Mouse (Mus musculus) liver, adult 2 months (tissue): ENCODE measurements around the gene Adamtsl1.

ENCODE experiments used
- CTCF ChIP-seq: fragments of 200-500 bp; IDR thresholded peaks from 2 replicates; pipeline ENCODE4 v1.5.1; 2011; ENCODE audit warnings: low read depth, low read length, control low read depth
- POLR2A ChIP-seq: fragments of 200-500 bp; IDR thresholded peaks from 2 replicates; pipeline ENCODE4 v1.6.1; 2011; ENCODE audit warnings: low read length, control low read depth; ENCODE audit not compliant: insufficient read depth; ENCODE audit errors: extremely low read depth

GRCm38 (mm10) chr4:86020372-86021090 lies 506.6 kb downstream of the Adamtsl1 start:
- TF ChIP-seq CTCF, result no peak
- TF ChIP-seq POLR2A, result no peak
